Mouse (Mus musculus) thymus, postnatal 0 days (tissue): ENCODE data around the gene Sult6b2. TPM values are rescaled to one million over a fixed set of nuclear protein-coding genes. Genes with fewer than 3 reads are reported as not detected.

Source experiments
- DNase-seq: peaks from one replicate; pipeline ENCODE4 v3.0.0-alpha.2; 2015; ENCODE audit warnings: low spot score
- polyA plus RNA-seq: library from polyadenylated mRNA; unstranded; fragments of >200 nt; fragmentation: Nextera tagmentation; extraction: Ambion mirVana; gene quantifications from 2 replicates; pipeline ENCODE4 v1.2.1, GENCODE M21; 2015

Sult6b2 gene
- polyA plus RNA-seq, 1 experiment from 2014 or later = 0.14 TPM

DNA sequence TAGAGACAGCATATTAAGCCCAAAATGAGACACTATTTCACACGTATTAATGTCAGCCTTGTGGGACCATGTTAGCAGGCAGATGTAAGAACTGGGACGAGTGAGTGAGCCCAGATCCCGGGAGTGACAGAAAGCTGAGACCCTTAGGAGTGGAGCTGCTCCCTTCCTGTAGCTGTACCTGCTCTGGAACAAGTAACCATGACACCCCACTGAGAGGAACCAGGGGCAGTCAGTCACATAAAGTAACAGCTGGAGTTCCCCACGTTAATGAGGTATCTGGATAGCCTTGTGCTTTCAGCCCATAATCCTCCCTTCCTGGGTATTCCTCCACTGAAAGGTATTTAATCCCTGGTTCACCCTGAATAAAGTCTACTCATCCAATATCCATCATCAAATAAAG is 61.1 kb downstream of the Sult6b2 start:
- no peak for DNase-seq

GRCm38 (mm10) chr6:142741763-142742162 is 62.5 kb downstream of the Sult6b2 start:
- DNase-seq = no peak

GRCm38 (mm10) chr6:142738637-142739036 is 65.7 kb downstream of the Sult6b2 start:
- DNase-seq = no peak

DNA sequence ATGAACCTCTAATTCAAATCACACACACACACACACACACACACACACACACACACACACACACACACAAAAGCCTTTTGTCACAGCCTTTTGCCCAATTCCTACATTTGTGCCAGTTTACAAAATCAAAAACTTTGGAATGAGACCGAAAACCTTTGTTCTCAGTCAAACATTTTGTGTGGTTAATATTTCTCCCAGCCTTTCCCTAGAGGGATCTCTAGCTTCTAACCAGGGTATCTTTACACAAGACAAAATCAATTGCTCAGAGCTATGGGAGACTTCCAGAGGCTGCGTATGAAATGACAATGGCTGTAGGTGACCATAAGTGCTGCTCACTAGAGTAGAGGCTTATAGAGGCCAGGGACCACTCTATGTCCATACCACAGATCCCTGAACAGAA is 66.1 kb downstream of the Sult6b2 start:
- no peak for DNase-seq

DNA sequence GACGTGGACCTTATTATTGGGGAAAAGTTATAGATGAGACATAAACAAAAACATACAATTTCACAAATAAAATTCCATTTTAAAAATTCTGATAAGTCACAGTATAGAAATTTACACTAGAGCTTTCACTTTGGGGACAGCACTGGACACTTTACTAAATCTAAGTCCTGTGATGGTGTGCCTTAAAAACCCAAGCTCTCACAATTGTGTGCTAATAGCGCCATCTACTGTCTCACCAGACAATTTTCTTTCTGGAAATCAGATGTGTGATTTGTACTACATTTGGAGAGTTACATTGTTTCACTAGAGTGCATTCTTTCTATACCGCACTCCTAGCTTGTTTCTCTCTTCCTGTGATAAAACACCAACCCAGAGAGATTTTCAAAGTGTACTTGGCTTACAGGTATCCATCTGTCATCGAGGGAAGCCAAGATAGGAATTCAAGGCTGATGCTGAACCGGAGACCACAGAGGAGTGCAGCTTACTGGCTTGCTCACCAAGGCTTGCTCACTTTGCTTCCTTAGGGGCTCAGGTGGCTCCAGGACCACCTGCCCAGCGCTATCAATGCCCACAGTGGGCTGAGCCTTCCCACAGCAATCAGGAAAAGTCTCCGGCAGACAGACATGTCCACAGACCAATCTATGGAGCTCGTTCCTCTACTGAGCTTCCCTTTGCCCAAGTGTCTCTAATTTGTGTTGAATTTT is 68.8 kb downstream of the Sult6b2 start:
- DNase-seq = peak; percentile 52

Other genes starting within 250 kb of the Sult6b2 start
- gene Kcnj8, start 232.9 kb downstream of the Sult6b2 start, polyA plus RNA-seq = 11.2 and 12.1 TPM in 2 replicates
- gene Abcc9, start 102.2 kb downstream of the Sult6b2 start, polyA plus RNA-seq = 1.5 and 1.7 TPM in 2 replicates
- gene Cmas, start 47.8 kb downstream of the Sult6b2 start, polyA plus RNA-seq = 84.6 and 94.4 TPM in 2 replicates
- 8.1 and 10.0 TPM in 2 replicates for gene St8sia1, start 159.9 kb upstream of the Sult6b2 start, polyA plus RNA-seq